Mouse (Mus musculus) erythroblast, adult 5-6 weeks (primary cell): ENCODE results near the gene Edrf1. TPM values are rescaled to one million over a fixed set of nuclear protein-coding genes. Genes with fewer than 3 reads are reported as not detected.
"Not testable (repeated sequence)": the region's sequence is repeated elsewhere in the genome, so short reads cannot be mapped to it uniquely, and the experiment has no call there.

Experiments used
- ATAC-seq: replicated peaks from 2 replicates; pipeline ENCODE4 v1.8.0; 2016; ENCODE audit warnings: moderate number of reproducible peaks, mild to moderate bottlenecking, moderate TSS enrichment, inconsistent platforms; ENCODE audit not compliant: poor library complexity, low FRiP score, severe bottlenecking
- total RNA-seq, 2 experiments: library from RNA; stranded (forward) in 1 of 2; stranded (reverse) in 1 of 2; fragments of 150-400 nt in 1 of 2; fragments of 200-764, 138-1000 nt in 1 of 2; gene quantifications; 2 replicates each; pipeline versions ENCODE4 v1.2.3 to v1.2.4; 2015 to 2017; ENCODE audit warnings: low replicate concordance in 2 of 2

Edrf1 gene
- total RNA-seq, 2 experiments from 2014 or later = 8.1 to 14.1 TPM

DNA sequence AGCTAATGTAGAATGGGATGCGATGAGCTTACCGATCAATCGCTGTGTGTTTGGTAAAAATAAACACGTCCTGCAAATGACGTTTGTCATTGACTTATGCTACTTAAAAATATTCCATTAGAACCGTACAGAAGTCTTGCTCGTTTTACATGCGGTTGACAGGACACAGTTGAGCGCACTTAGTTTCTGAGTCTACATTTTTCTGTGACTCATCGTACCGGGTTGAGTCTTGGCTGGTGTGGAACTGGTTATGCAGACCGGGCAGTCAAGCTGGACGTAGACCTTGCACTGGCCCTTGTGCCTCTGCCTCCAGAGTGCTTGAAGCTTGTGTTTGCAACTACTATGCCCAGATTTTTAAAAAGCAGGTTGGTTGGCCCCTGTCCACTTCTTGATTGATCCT lies 963 bp downstream of the Edrf1 start:
- no peak for ATAC-seq

DNA sequence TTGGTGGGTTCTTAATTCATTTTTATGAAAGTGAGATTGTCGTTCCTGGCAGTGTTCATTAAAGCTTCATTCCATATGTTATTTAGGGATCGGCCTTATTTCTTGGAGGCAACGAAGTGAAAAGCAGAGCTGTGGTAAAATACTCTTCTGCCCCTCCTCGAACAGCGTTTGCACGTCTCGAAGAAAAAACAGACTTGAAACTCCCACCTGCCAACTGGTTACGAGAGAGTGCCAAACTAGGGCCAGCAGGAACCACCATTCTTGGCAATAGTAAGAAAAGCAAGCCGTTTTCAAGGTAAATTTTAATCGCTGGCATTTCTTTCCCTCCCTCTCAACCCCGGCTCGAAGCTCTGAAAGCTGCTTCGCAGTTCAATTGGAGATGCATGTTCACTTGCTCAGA lies 1.5 kb downstream of the Edrf1 start:
- no peak for ATAC-seq

DNA sequence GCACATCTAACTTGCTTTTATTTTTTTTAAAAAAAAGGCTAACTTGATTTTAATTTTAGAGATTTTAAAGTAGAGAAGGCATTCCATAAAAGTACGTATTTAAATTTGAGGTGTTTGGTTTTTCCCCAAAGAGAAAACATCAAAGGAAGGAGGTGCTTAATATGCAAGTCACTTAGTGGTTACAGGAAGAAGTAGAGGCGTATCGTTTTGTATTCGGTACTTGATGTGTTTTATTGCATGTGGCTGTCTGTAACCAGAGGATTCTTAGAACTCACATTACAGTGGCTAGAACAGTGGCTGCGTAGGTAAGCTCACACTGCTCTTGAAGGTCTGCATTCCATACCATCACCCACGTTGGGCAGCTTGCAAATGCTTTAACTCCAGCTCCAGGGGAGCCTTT lies 8.4 kb downstream of the Edrf1 start:
- no peak for ATAC-seq

DNA sequence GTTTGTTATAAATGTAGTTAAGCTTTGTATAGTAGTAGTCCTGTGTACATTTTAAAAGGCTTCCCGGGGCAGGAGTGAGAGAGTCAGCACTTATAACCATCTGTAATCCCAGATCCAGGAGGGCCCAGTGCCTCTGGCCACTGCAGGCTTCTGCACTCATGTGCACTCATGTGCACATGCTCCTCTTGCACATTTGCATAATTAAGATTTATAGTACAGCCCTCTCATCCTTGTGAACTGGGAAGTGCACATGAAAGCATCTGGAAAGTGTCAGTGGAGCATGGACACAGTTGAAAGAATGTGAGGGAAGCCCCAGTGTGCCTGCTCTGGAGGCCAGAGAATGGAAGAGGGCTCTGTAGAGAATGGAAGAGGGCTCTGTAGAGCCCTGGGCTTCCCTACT lies 25.1 kb downstream of the Edrf1 start:
- no peak for ATAC-seq

- no peak for ATAC-seq
These were observed 31.7 kb downstream of the Edrf1 start for GRCm38 (mm10) chr7:133669071-133669470.

DNA sequence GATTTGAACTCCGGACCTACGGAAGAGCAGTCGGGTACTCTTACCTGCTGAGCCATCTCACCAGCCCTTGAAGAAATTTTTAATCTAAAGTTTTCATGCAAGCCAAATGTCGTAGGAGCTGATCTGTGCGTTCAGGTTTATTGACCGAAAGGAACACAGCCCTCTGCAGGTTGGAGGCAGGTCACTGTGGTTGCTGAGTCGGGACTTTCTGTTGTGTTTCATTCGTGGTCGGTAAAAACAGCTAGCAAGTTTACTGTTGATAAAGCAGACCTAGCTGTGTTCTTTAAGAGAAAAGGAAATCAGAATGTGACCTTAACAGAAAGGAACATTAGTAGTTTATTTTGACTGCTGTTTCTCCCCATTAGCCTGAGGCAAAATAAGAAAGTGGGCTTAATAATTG lies 32.6 kb downstream of the Edrf1 start:
- no peak for ATAC-seq

DNA sequence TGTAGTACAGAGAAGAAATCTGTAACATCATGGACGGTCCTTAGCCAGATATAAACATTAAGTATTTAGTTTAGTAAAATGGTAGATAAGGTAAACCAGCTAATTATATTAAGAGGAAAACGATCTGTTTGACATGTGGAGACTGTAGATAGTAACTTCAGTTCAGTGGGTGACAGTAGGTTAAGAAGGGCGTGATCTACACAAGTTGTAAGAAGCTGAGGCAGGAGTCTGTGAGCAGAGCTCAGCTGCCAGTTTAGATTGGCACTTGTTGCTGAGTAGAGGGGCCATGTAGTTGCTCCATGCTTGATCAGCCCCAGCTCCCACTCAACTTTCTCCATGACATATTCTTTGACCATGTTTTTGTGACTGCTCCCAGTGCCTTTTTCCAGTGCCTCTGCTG lies 33.5 kb downstream of the Edrf1 start:
- ATAC-seq = no peak

GRCm38 (mm10) chr7:133676002-133676401 lies 38.7 kb downstream of the Edrf1 start:
- no peak for ATAC-seq

DNA sequence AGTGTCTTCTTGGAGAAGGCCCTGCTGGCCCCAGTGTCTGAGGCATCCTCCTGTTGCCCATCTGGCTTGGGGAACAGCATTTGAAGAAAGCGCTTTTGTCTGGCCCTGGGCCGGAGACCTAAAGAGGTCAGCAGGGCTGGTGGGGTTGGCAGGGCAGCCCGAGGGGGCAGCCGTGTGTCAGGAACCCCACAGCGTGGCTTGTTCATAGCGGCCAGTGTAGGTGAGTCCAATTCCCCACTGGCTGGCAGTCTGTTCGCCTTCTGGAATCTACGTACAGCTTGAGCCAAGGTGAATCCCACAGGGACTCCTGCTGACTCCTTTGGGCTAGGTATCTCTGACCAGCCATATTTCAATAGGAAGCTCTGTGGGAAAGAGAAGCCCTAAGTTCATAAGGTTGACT lies 41.4 kb downstream of the Edrf1 start:
- ATAC-seq = no peak

GRCm38 (mm10) chr7:133679439-133679838 lies 42.1 kb downstream of the Edrf1 start:
- ATAC-seq = no peak

GRCm38 (mm10) chr7:133679961-133680360 lies 42.6 kb downstream of the Edrf1 start, which contains the start of gene Mmp21:
TSS of gene Mmp21 (minus strand) at chr7:133680061.
- ATAC-seq = no peak

DNA sequence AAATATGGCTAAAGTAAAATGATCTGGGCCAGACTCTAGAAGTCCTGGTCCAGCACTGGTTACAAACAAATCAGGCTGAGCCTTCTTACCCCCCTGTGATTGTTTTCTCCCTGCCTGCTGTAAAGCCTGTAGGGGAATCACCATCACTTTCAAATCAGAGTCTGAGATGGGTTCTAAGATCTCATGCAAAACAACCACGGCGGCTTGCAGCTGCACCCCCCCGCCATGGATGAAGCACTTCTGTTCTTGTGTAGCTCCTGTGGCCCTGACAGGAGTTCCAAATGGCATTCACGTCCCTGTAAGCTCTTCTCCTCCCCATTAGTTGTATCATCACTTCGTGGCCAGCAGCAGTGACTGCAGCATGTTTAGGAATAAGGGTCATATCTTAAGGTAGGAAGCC lies 46.3 kb downstream of the Edrf1 start:
- no peak for ATAC-seq

GRCm38 (mm10) chr7:133684110-133684509 lies 46.8 kb downstream of the Edrf1 start:
- no peak; the same call in 1 of the 2 replicates for ATAC-seq

DNA sequence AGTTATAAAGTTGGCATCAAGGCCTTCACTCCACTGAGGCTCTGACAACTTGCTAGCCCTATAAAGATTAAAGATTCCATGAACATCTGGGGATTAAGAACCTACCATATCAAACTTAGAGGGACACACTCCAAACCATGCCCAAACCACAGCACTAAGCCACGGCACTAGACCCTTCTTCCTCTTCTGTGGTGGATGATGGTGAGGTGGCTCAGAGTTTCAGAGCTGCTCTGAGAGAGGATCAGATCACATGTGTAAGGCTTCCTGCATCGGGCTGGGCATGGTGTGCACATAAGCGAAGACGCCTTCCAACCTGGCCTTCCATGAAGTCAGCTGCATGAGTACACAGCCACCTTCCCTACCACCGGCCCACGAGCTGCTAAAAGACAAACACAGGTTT lies 47.4 kb downstream of the Edrf1 start:
- ATAC-seq = no peak

DNA sequence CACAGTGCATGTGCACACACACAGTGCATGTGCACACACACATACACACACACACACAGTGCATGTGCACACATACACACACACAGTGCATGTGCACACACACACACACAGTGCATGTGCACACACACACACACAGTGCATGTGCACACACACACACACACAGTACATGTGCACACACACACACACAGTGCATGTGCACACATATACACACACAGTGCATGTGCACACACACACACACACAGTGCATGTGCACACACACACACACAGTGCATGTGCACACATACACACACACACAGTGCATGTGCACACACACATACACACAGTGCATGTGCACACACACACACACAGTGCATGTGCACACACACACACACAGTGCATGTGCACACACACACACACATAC lies 48.3 kb downstream of the Edrf1 start:
- ATAC-seq = not testable (repeated sequence)

DNA sequence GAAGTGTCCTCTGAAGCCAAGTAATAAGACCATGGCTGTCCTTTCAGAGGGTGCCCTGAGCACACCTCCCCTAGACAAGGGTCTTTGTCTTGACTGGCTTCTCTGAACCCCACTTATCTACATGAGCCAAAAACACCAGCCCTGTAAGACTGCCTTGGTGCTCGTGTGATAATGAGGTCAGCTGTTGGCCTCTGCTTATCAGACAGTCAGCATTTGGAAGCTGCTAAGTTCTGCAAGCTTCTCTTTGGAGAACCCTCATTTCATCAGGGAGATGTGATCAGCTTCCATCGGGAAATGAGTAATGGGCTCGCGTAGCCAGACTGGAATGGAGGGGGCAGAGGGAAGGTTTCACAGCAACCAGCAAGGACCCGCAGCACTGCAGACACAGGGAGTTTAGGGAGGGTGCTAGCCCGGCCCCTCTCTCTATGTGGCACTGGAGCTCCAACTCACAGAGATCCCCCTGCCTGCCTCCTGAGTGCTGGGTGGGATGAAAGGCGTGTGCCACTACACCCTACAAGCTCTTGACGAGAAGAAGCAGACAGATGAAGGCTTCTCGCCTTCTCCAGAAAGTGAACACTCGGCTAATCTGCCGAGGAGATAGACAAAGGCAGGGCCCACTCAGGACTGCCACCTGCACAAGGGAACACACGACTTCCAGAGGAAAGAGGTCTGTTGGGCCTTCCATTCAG lies 60.8 kb downstream of the Edrf1 start:
- peak; percentile 68 for ATAC-seq

GRCm38 (mm10) chr7:133699885-133700284 lies 62.5 kb downstream of the Edrf1 start:
- ATAC-seq = no peak

DNA sequence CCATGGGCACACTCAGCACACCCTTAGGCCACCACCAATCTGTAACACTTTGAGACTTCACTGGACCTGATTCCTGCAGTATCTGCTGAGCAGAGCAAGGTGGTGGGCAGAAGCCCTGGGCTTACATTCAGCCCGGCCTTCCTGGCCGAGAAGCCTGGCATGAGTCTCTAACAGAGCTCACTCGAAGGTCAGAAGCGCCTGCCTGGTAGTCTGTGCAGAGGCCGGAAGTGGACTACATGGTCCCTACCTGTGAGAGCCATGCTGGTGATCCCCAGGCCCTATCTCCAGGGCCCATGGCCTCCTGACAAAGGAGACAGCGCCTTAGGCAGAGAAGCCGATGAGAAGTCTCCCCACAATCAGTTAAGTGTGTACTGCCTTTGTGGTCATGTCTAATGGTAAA lies 64.0 kb downstream of the Edrf1 start:
- 0 out of 2 replicates have a peak, but pooled peaks have one; percentile 2 for ATAC-seq

DNA sequence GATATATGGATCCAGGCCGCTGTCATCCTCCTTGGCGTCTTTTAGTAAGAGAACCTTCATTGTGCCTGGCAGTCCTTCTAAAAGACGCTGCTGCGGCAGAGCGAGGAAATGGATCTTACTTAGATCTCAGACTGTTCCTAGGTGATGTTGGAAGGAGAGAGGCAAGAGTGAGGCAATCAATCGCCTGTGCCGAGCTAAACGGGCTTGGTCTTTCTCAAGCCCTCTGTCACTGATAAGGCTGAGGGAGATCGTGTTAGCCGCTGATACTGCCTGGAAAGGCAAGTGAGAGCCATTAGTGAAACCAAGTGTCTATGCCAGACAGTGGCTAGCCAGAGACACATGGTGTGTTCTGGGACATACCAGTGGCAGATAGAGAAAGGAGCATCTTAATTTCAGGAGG lies 65.0 kb downstream of the Edrf1 start:
- peak; percentile 84 for ATAC-seq

DNA sequence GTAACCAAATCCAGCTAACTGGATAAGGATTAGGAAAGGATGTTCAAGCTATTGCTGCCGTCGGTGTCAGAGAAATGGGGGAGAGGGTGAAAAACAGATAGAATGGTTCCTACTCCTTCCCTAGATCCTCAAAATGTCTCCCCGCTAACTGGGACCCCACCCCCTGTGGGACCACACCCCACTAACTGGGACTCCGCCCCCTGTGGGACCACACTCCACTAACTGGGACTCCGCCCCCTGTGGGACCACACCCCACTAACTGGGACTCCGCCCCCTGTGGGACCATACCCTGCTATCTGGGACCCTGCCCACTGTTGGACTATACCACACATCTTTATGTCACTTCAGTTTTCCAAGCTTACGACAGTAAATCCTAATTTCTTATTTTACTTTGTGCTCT lies 66.6 kb downstream of the Edrf1 start:
- ATAC-seq = no peak

- no peak for ATAC-seq
These were observed 70.0 kb downstream of the Edrf1 start for GRCm38 (mm10) chr7:133707301-133707700.

DNA sequence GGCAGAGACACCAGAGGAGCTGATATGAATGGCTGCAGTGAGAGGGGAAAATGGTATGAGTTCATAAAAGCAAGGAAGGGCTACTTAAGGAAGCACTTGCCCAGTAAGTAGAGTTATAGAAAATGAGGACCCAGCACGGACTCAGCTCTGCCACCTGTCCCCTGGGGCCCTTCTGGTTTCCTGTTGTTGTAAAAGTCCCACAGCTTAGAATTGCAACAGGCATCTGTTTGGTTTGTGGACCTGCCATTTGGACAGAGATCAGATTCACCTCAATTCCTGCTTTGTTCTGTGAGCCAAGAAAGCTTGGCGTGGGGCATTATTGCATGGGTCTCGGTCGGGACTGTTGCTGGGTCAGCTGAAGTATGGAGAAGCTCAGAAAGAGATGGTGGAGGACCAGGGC lies 78.0 kb downstream of the Edrf1 start:
- no peak for ATAC-seq
